Comparison of ENCODE assay signal across 13 mouse cellular contexts in genomic region chr7:35373146-35373989, GRCm38 (mm10). TPM values are rescaled to one million over a fixed set of nuclear protein-coding genes. Genes with fewer than 3 reads are reported as not detected.
DNase-seq lines count a peak whose midpoint lies in the region; ATAC-seq and TF ChIP-seq lines count a peak whose summit lies in the region.
"Had no signal": no experiment of that assay in that cellular context is flagged by ENCODE, and none has a peak within 500 bp of the region (broad histone marks: within the 10 kb centered on the region; RNA-seq: fewer than 3 reads in every experiment).

No protein-coding gene starts in this region.

- peak; percentile 63 for ATAC-seq in lung, postnatal 0 days
- ATAC-seq in intestine, embryonic 15.5 days, result peak; percentile 87
- peak; percentile 87 for ATAC-seq in stomach, postnatal 0 days (ENCODE audit: low FRiP score, low TSS enrichment)
- ATAC-seq: activated CD4-positive, CD25-positive, alpha-beta regulatory T cell, adult 4 months had no signal

- 0 out of 2 replicates have a peak, but pooled peaks have one; percentile 2 for TF ChIP-seq CTCF in lung, postnatal 0 days (IDR thresholded peaks at IDR 0.05)
- TF ChIP-seq CTCF in stomach, postnatal 0 days (IDR thresholded peaks at IDR 0.05; ENCODE audit: low read depth), result peak; percentile 36; the same call in 1 of the 2 replicates

- no peak for TF ChIP-seq EP300 in lung, postnatal 0 days (IDR thresholded peaks at IDR 0.05)
- TF ChIP-seq EP300 in stomach, postnatal 0 days (optimal IDR thresholded peaks at IDR 0.05), result no peak

- H3K4me1 ChIP-seq in lung, postnatal 0 days (ENCODE audit: insufficient read depth, low read depth, low read length), result no peaks in the 10 kb centered on the region
- H3K4me1 ChIP-seq in intestine, embryonic 15.5 days (replicated peaks), result peaks cover 7% of the 10 kb centered on the region; the same call in 1 of the 2 replicates
- no peaks in the 10 kb centered on the region for H3K4me1 ChIP-seq in stomach, postnatal 0 days (replicated peaks; ENCODE audit: control insufficient read depth, insufficient read depth)

- 61% methylated on average over 16 of the region's 16 CpGs for WGBS in lung, postnatal 0 days
- WGBS in intestine, embryonic 15.5 days, result 47% methylated on average over 16 of the region's 16 CpGs
- 54% methylated on average over 16 of the region's 16 CpGs for WGBS in stomach, postnatal 0 days

- no peak for DNase-seq in lung, postnatal 0 days (ENCODE audit: low spot score)
- no peak for DNase-seq in lung, postnatal 4 days
- peak; percentile 71 to 85 for DNase-seq in kidney, postnatal 25 days
- peak; percentile 84 for DNase-seq in stomach, postnatal 0 days (ENCODE audit: low spot score)
- no peak for DNase-seq in layer of hippocampus, adult 9-11 months
- no peak for DNase-seq in thymus, adult 18-20 months
- DNase-seq: cerebellum, adult 9-10 months; gastrocnemius, postnatal 14 days; spleen, adult 18-20 months had no signal

- no peak overlapping the region for H3K9ac ChIP-seq in lung, postnatal 0 days (replicated peaks; ENCODE audit: low read depth)
- no peak overlapping the region for H3K9ac ChIP-seq in intestine, embryonic 15.5 days
- H3K9ac ChIP-seq in stomach, postnatal 0 days (ENCODE audit: low read length), result no peak overlapping the region
- H3K9ac ChIP-seq: neural tube, embryonic 13.5 days had no signal

- H3K4me3 ChIP-seq in lung, postnatal 0 days (ENCODE audit: low read depth, low read length), result no peak overlapping the region
- no peak overlapping the region for H3K4me3 ChIP-seq in intestine, embryonic 15.5 days (replicated peaks)
- H3K4me3 ChIP-seq in stomach, postnatal 0 days (ENCODE audit: low read depth, low read length), result no peak overlapping the region
- H3K4me3 ChIP-seq: erythroblast, embryonic 14.5 days; neural tube, embryonic 13.5 days had no signal

- H3K27me3 ChIP-seq in lung, postnatal 0 days (replicated peaks; ENCODE audit: insufficient read depth, low read length), result no peaks in the 10 kb centered on the region
- H3K27me3 ChIP-seq in intestine, embryonic 15.5 days (replicated peaks), result no peaks in the 10 kb centered on the region
- H3K27me3 ChIP-seq in stomach, postnatal 0 days (ENCODE audit: control insufficient read depth, insufficient read depth, low read length), result no peaks in the 10 kb centered on the region
- H3K27me3 ChIP-seq: neural tube, embryonic 13.5 days had no signal

- H3K27ac ChIP-seq in lung, postnatal 0 days (ENCODE audit: low read length), result no peak overlapping the region
- peak overlapping the region; percentile 93 for H3K27ac ChIP-seq in intestine, embryonic 15.5 days
- peak overlapping the region; percentile 65; the same call in 1 of the 2 replicates for H3K27ac ChIP-seq in stomach, postnatal 0 days (replicated peaks)
- H3K27ac ChIP-seq: neural tube, embryonic 13.5 days had no signal

- H3K36me3 ChIP-seq in lung, postnatal 0 days (ENCODE audit: insufficient read depth, low read length), result no peaks in the 10 kb centered on the region
- H3K36me3 ChIP-seq in intestine, embryonic 15.5 days, result no peaks in the 10 kb centered on the region
- H3K36me3 ChIP-seq in stomach, postnatal 0 days (ENCODE audit: control insufficient read depth, insufficient read depth, low read length), result no peaks in the 10 kb centered on the region
- H3K36me3 ChIP-seq: neural tube, embryonic 13.5 days had no signal

- no peaks in the 10 kb centered on the region for H3K9me3 ChIP-seq in lung, postnatal 0 days (ENCODE audit: low read length)
- H3K9me3 ChIP-seq in intestine, embryonic 15.5 days, result no peaks in the 10 kb centered on the region
- H3K9me3 ChIP-seq in stomach, postnatal 0 days (ENCODE audit: control insufficient read depth, low read length), result no peaks in the 10 kb centered on the region

- H3K4me2 ChIP-seq in lung, postnatal 0 days (replicated peaks; ENCODE audit: low read depth, low read length), result no peak overlapping the region
- peak overlapping the region; percentile 36; the same call in 1 of the 2 replicates for H3K4me2 ChIP-seq in intestine, embryonic 15.5 days (replicated peaks)
- H3K4me2 ChIP-seq in stomach, postnatal 0 days (replicated peaks; ENCODE audit: low read depth), result no peak overlapping the region
- H3K4me2 ChIP-seq: neural tube, embryonic 13.5 days had no signal

RNA-seq across cellular contexts. Expression of gene Faap24, which starts 23.3 kb away (rescaled TPM):
- polyA plus RNA-seq in lung, postnatal 0 days (2015; fragmentation: Nextera tagmentation; extraction: Ambion mirVana), result 10.5 and 11.1 TPM in 2 replicates
- 22.0 and 22.7 TPM in 2 replicates for polyA plus RNA-seq in intestine, embryonic 15.5 days (2015; fragmentation: Nextera tagmentation; extraction: Ambion mirVana)
- 8.8 and 9.3 TPM in 2 replicates for polyA plus RNA-seq in stomach, postnatal 0 days (2015; fragmentation: Nextera tagmentation; extraction: Ambion mirVana)

RNA-seq across cellular contexts. Expression of gene Cep89, which starts 23.5 kb away (rescaled TPM):
- polyA plus RNA-seq in lung, postnatal 0 days (2015; fragmentation: Nextera tagmentation; extraction: Ambion mirVana), result 10.7 and 14.3 TPM in 2 replicates
- 43.2 and 45.8 TPM in 2 replicates for polyA plus RNA-seq in intestine, embryonic 15.5 days (2015; fragmentation: Nextera tagmentation; extraction: Ambion mirVana)
- 11.7 and 12.3 TPM in 2 replicates for polyA plus RNA-seq in stomach, postnatal 0 days (2015; fragmentation: Nextera tagmentation; extraction: Ambion mirVana)

RNA-seq across cellular contexts. Expression of gene Rhpn2, which starts 39.4 kb away (rescaled TPM):
- 4.6 and 5.5 TPM in 2 replicates for polyA plus RNA-seq in lung, postnatal 0 days (2015; fragmentation: Nextera tagmentation; extraction: Ambion mirVana)
- polyA plus RNA-seq in intestine, embryonic 15.5 days (2015; fragmentation: Nextera tagmentation; extraction: Ambion mirVana), result 73.2 and 74.7 TPM in 2 replicates
- polyA plus RNA-seq in stomach, postnatal 0 days (2015; fragmentation: Nextera tagmentation; extraction: Ambion mirVana), result 23.1 and 24.4 TPM in 2 replicates

RNA-seq across cellular contexts. Expression of gene Gpatch1, which starts 55.1 kb away (rescaled TPM):
- polyA plus RNA-seq in lung, postnatal 0 days (2015; fragmentation: Nextera tagmentation; extraction: Ambion mirVana), result 12.9 and 13.6 TPM in 2 replicates
- 14.8 and 14.9 TPM in 2 replicates for polyA plus RNA-seq in intestine, embryonic 15.5 days (2015; fragmentation: Nextera tagmentation; extraction: Ambion mirVana)
- 9.1 and 9.3 TPM in 2 replicates for polyA plus RNA-seq in stomach, postnatal 0 days (2015; fragmentation: Nextera tagmentation; extraction: Ambion mirVana)

Comparison
In these comparisons a context has a peak if more than half of its experiments do, and no peak if none do; other contexts are left out.
1. DNase-seq: peak in kidney, postnatal 25 days (2 of 2) and stomach, postnatal 0 days (single experiment); none in lung, postnatal 0 days (single experiment), lung, postnatal 4 days (0 of 2), layer of hippocampus, adult 9-11 months (single experiment) and thymus, adult 18-20 months (0 of 2).
2. Peak in every context shown above with its lines, with median percentiles within 50 percentile points of each other: ATAC-seq.